Mouse (Mus musculus) adrenal gland, adult 18-20 months (tissue): ENCODE data around the gene Itsn1. TPM values are rescaled to one million over a fixed set of nuclear protein-coding genes. Genes with fewer than 3 reads are reported as not detected.
A peak's percentile ranks its signal among the peaks of the same experiment; 100 is the strongest.

Source experiments
- DNase-seq, 2 experiments: peaks; one replicate each; pipeline ENCODE4 v3.0.0; 2021 to 2022; ENCODE audit warnings: low spot score in 2 of 2
- total RNA-seq, 2 experiments: library from RNA; stranded (reverse); gene quantifications; 1 replicate in 1 of 2; 2 replicates in 1 of 2; pipeline ENCODE4 v1.2.3; 2021

Gene Itsn1
- total RNA-seq, 2 experiments from 2014 or later = 36.5 to 49.3 TPM

DNA sequence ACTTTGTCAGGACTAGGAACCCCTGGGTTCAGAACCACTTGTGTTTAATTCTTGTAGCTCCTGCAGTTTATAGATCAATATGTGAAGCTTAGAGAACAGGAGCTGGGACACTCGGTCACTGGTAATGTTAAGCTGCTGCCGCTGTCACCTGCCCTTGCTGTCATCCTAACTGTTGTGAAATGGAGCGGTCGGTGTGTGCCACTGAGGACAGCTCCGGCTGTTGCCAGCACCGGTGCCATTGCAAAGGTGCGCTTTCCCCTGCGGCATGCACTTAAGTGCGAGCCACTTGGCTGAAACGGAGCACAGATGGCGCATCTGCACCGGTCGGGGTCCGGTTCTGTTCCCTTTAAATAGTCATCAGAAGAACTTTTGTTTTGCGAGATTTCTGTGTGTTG is 36.7 kb downstream of the Itsn1 start:
- DNase-seq = no peak

DNA sequence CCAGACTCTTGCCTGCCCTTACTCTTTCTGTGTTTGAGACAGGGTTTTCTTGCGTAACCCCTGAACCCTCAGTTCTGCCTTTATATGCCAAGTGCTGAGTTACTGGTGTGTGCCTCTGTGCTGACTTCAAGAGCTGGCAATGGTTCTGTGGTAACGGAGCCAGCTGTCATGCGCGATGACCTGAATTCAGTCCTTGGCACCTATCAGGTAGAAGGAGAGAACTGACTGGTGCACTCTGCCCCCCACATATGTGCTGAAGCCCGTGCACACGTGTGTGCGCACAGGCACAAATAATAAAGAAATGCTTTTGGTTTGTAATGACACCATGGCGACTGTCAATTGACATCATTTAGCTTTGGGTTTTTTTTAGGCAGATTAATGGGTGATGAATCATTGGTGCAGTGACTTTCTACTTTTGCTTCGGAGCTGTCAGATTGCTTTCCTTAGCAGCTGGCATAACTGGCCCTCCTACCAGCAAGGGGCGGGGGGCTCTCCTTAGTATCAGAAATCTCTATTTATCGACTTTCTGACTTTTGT is 38.2 kb downstream of the Itsn1 start:
- DNase-seq = peak; percentile 41 to 54

DNA sequence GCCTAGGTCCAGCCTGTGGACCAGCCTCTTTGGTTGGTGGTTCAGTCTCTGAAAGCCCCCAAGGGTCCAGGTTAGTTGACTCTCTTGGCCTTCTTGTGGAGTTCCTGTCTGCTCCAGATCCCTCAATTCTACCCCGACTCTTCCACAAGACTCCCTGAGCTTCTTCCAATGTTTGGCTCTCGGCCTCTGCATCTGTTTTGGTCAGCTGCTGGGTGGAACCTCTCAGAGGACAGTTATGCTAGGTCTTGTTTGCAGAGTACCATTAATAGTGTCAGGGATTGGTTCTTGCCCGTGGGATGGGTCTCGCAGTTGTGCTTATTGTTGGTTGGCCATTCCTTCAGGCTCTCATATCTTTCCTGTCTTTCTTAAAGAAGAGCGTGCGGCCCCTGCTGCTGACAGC is 39.5 kb downstream of the Itsn1 start:
- DNase-seq = no peak

GRCm38 (mm10) chr16:91769911-91770310 is 40.8 kb downstream of the Itsn1 start:
- no peak for DNase-seq

GRCm38 (mm10) chr16:91770662-91771061 is 41.6 kb downstream of the Itsn1 start:
- no peak for DNase-seq

GRCm38 (mm10) chr16:91771334-91771733 is 42.3 kb downstream of the Itsn1 start:
- DNase-seq = no peak

GRCm38 (mm10) chr16:91772586-91772985 is 43.5 kb downstream of the Itsn1 start:
- no peak for DNase-seq

DNA sequence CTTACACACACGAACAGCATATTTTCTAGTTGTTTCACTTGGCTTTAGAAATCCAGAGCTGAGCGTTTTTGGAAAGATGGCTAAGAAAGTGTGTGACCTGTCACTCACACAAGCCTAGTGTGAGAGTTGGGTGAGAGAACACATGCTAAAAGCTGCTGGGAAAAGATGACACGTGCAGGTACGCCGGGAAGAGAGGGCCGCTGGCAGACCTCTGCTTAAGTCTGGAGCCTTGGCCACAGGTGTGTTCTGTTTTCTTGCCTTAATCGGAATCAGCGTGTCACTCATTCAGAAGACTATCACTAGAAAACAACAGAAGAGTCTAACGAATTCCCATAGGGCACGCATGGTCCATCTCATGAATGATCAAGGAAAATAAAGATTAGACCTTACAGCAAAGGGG is 50.5 kb downstream of the Itsn1 start:
- DNase-seq = no peak

DNA sequence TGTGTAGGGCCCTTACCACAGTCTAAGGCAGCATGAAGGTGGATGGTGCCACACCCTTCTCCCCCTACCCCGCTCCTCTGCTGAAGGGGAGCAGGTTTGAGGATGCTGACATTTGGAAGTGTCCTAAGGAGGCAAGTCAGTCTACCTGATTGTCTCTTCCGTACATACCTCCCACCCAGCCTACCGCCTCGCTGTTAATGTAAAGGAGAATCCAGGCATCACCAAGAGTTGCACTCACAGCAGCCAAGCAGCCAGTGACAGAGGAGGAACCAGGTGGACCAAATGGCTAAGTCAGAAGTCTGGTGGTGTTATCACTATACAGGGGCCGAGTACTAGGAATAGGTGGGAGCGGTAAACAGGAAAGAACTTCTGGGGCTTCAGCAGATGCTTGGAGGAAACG is 51.1 kb downstream of the Itsn1 start:
- DNase-seq = no peak

DNA sequence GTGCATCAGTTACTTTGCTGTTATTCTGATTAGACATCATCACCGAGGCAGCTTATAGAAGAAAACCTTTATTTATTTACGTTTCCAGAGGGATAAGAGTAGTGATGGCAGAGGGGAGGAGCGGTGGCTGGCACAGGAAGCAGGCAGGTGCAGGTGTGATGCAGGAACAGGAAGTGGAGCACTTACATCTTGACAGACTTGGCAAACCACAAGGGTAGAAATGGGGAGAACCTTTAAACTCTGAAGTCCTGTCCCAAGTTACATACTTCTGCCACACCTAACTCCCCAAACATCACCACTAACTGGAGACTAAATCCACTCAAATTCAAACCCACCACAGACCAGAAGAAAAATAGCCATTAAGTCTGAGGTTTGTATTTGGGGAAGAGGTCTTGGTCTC is 51.7 kb downstream of the Itsn1 start:
- no peak for DNase-seq

DNA sequence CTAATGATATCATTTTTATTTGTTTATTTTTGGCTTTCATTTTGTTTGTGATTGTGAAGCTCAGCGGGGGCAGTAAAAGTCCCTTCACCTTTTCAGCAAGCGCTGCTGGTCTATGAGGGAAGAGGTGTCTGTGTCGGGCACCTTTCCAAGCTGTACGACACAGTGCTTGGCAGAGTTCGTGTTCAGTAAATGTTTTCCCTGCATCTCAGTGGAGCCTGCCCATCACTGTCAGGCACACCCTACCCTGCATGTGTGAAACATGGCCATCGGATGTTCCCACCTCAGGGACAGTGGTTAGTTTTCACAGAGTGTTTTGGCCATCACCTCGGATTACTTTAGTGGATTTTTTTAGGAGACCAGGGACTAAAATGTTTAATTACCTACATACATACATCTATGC is 54.1 kb downstream of the Itsn1 start:
- no peak for DNase-seq

DNA sequence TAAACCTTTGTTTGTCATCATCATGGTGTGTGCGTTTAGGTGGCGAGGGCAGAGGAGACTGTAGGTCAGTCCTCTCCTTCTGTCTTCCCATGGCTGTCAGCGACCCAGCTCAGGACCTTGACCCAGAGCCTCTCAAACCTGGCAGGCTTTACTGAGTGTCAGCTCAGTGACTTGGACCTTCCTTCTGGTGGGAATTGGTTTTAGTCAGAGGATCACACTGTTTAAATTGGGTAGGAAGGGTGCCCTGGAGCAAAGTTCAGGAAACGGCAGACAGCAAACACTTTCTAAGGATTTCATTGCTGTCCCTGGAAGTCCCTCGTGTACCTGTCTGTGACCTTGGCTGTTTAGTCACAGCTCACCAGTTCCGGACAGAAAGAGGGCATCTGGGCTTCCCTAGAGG is 55.2 kb downstream of the Itsn1 start:
- DNase-seq = no peak

GRCm38 (mm10) chr16:91786425-91786824 is 57.3 kb downstream of the Itsn1 start:
- DNase-seq = no peak

- DNase-seq = no peak
These were observed 60.6 kb downstream of the Itsn1 start for GRCm38 (mm10) chr16:91789728-91790127.

GRCm38 (mm10) chr16:91792477-91793196 is 63.6 kb downstream of the Itsn1 start:
- DNase-seq = no peak

GRCm38 (mm10) chr16:91793507-91794278 is 64.6 kb downstream of the Itsn1 start:
- DNase-seq = peak in 1 of 2 experiments; percentile 39

GRCm38 (mm10) chr16:91794306-91794705 is 65.2 kb downstream of the Itsn1 start:
- DNase-seq = no peak

GRCm38 (mm10) chr16:91795044-91795443 is 66.0 kb downstream of the Itsn1 start:
- no peak for DNase-seq

DNA sequence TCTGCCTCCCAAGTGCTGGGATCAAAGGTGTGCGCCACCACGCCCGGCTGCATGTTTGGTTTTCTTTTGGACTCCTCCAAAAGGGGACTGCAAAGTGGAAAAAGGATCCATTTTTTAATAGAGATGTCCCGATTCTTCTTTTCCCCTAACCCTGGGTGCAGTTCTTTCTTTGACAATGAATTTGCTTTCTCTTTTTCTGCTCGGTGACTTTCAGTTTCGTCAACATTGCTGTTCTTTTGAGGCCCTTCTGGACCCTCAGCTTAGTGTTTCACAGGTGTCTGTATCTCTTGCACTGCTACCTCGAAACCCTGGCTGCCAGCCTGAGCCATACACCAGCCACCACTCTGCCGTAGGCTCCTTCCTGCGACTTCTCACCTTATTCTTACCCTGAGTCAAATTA is 66.5 kb downstream of the Itsn1 start:
- DNase-seq = no peak

DNA sequence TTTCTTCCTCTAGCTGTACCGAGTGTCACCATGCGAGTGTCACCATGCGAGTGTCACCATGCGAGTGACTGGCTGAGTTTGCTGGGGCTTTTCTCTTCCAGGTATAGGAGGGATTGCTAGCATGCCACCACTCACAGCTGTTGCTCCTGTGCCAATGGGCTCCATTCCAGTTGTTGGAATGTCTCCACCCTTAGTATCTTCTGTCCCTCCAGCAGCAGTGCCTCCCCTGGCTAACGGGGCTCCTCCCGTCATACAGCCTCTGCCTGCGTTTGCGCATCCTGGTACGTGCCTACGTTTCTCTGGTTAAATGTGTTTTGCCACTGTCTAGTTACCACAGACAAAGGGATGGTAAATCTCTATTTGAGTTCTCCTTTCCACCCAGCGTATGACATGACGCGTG is 72.3 kb downstream of the Itsn1 start:
- DNase-seq = no peak

- no peak for DNase-seq
These were observed 73.5 kb downstream of the Itsn1 start for GRCm38 (mm10) chr16:91802461-91803062.

- no peak for DNase-seq
These were observed 75.3 kb downstream of the Itsn1 start for GRCm38 (mm10) chr16:91804418-91804817.
